Mouse (Mus musculus) A20 (cell line): ENCODE data around the gene Zbtb20.
A peak's percentile ranks its signal among the peaks of the same experiment; 100 is the strongest.

Experiments used
- DNase-seq: peaks from one replicate; pipeline ENCODE4 v3.0.0-alpha.2; 2011; ENCODE audit warnings: low read depth, low spot score

Gene Zbtb20

DNA sequence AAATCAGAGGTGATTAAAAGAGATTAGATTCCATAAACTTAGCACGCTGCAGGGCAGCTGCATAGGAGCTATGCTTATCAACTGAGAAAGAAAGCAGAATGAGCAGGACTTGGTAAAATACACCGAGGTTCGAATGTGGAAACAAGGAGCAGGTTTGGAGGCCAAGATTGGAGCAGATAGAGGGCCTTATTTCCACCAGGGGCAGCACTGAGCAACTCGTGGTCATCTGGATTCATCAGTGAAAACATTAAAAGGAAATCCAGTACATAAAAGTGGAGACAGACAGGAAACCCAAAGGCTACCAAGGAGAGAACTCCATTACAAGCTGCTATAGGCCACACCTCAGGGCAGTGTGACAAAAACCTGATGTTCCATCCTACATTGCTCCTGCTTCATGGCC, 686.3 kb downstream of the Zbtb20 start:
- peak; percentile 36 for DNase-seq

DNA sequence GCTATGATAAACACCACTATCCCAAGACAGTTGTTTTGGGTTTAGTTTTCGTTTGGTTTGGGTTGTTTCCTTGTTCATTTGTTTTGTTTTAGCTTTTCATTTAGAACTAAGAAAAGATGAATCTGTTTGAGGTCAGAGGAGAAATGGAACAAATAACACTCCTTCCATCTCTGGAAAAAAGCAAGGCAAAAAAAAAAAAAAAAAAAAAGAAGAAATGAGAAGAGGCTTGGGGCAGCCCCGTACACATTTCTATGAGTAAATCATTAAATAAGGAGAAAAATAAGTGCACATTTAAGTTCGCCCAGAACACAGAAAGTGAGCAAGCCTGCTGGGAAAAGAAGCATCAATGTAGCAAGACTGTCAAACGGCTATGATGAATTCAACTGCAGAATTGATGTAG, 690.2 kb downstream of the Zbtb20 start:
- no peak for DNase-seq

DNA sequence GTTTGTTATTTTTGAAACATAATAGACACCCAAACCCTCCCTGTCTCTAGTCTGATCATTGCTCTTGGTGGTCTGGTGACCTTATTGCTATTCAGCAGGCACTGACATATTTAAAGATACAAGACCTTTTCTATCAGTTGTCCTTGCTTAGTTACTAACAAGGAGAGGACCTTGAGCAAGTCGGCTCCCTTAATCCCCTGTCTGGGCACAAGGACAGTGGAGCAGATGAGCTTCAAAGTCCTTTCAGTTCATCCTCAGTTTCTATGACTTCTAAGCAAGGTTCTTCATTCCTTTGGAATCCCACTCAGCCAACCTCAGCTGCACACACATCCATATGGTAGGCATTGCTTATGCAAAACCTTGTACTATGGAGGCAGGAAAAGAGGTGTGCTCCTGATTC, 690.8 kb downstream of the Zbtb20 start:
- DNase-seq, result no peak

DNA sequence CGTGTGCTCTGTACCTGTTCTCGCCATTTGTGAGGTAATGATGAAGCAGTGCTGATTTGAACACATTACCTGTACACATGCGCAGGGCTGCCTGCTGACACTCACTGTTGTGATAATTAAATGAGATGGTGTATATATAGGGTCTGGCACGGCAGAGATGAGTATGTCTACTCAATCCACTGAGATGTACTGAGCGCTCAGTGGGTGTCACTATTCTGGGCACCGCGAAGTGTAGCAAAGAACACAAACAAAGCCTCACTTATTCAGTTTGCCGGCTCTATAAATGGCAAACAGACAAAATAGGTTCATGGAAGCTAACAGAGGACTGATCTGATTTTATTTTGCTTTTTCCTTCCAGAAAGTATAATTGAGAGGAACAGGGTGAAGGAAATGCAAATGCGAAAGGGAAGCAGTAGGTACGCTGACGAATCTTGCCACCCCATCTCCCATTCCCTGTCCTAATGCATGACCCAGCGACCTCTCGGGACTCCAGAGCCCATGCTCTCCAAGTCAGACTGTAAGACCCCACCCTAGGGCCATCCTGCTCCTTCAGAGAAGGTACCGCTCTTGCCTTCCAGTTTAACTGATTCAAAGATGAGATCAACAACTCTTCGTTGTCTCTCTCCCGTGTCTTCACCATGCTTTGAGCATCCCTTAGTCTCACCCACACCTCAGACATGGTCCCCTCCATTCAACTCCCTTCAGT, 695.8 kb downstream of the Zbtb20 start:
- DNase-seq, result no peak

DNA sequence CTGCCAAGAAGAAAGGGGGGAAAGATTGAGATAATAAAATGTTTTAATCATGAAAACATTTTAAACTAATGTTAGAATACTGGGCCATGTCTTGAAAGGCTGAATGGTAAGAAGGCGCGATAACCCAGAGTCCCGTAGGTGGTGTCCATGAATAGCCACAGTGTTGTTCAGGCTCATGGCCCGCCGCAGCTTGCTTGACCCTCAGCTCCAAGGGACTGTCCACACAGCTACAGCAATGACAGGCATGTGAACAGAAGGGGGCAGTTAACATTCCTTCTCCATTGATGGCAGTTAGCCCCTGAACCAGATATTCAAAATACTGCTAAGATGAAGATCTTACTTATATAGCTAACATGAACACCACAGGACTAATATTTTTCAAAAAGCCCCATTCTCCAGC, 696.5 kb downstream of the Zbtb20 start:
- no peak for DNase-seq

DNA sequence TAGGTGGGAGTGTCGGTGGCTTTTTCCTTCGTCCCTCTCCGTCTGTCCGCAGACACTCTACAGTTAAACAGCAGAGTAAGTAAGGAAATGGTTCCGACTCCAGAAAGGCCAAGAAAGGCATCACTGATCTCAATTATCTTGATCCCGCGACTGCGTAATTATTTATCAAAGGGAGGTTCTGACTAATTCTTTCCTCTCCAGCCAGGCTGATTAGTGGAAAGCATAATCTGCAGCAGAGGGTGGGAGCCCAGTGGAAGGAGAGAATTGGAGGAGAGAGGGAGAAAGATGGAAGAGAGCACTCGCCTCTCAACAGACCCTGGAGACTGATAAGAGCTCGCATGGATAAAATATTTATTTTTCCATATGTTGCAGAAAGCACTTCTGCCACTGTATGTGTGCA, 697.1 kb downstream of the Zbtb20 start:
- no peak for DNase-seq

DNA sequence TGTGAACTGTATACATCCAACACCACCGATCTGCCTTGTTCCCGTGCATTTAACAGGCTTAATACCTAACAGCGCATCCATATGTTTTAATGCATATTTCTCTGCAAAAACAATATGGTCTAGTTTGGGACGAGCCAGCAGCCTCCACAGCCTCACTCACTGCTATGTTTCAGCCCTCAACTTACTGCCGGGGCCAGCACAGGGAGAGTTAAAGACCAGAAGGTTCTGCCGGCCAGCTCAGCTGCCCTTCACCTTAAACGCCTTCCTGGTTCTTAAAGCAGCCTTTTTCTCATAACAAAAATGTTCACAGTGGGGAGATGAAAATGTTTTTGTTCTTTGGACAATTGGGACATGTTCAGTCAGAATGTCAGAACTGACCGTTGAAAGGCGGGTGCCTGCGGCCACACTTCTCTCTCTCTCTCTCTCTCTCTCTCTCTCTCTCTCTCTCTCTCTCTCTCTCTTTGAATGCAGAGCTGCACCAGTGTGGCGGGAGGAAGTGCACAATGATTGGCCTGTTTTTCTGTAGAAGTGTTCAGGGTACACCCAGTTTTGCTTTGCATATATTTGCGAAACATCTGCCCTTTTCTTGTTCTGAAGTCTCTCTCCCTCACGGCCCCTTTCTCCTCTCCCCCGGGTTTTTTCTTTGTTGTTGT, 697.6 kb downstream of the Zbtb20 start:
- DNase-seq, result peak; percentile 27

DNA sequence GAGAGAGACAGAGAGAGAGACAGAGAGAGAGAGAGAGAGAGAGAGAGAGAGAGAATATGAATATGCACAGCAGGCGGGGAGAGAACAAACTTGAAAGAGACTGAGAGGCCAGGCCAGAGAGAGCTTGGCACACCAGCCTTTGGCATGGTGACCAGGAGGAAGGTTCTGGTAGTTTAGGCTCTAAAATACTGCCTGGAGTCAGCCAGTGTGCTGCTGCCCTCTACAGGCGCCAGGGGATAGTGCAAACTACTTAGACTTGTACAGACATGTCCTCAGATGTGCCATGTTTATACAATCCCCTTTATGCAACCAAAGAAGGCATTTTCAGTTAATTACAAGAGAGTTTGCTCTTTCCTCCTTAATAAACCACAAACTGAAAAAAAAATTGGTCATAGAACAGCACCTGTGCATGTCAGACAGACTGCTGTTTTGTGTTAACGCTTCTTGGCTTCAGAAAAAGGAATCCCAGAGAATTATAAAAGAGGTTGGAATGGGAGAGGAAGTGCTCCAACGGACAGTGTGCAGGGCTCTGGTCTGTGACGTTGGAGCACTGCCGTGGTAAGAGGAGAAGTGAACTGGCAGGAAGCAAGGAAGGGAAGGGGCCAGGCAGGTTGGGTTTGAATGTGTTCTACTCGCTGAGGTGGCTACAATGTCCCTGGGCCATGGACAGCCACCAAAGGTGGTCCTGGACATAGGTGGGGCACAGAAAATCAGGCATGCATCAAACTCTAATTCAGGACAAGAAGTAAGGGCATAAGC, 698.5 kb downstream of the Zbtb20 start:
- DNase-seq, result peak; percentile 80

DNA sequence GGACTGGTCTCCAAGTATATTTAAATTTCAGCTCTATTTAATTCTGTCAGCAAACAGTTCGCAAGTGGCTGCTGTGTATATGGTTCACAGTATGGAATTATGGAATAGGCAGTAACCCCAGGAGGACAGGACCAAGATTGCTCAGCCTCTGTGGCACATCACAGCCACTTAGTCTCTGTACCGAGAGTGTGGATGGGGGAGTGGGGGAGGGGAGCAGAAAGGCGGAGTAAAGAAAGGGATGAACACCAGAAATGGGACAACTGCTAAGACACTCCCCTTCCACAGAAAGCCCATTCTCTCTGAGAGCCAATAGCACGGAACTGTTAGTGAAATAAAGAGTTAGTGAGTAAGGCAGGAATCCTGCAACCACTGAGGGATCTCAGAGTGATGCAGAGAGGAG, 699.4 kb downstream of the Zbtb20 start:
- DNase-seq, result no peak

DNA sequence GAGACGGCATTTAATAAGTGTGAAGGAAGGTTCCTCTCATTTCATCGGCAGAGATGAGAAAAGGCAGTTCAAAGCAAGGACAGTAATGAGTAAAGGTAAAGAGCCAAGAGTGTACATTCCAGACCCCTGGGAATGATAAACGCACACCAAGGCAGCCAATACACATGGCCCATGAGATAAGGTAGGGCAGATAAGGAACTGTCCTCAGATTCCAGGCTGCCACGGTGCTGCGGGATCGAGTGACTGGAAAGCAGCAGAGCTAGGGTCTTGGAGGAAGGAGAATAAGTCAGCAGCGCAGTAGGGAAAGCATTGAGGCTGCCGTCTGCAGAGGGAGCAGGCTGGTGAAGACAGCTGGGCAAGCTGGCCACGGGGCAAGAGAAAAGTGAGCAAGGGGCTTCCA, 699.8 kb downstream of the Zbtb20 start:
- no peak for DNase-seq

DNA sequence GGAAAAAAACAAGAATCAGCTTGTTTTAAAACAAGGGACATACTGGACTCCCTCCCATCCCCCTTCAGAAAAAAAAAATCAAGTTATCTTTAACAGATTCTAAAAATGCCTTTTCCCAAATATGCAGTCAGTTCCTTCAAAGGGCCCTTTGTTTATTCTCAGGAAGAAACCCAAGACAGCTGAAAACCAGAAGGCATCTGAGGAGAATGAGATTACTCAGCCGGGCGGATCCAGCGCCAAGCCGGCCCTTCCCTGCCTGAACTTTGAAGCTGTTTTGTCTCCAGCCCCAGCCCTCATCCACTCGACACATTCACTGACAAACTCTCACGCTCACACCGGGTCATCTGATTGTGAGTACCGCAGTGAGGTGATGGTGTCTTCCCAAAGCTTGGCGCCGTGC, 701.7 kb downstream of the Zbtb20 start:
- DNase-seq, result no peak

DNA sequence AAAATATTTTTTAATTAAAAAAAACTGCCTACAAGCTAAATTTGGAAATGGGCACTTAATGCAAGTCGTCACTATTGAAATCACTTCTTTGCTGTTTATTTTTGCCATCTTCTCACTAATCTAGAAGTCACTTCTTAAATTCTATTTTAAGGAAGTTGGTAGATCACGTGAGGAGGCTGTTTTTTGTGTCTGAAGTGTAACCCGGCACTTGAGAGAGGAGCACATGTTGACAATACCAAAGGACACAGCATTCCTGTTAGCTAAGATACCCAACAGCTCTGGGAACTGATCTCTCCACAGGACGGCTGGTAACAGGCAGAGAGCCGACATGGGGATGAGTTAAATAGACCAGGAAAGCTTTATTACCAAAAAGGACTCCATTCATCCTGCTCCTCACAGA, 702.7 kb downstream of the Zbtb20 start:
- DNase-seq, result no peak

DNA sequence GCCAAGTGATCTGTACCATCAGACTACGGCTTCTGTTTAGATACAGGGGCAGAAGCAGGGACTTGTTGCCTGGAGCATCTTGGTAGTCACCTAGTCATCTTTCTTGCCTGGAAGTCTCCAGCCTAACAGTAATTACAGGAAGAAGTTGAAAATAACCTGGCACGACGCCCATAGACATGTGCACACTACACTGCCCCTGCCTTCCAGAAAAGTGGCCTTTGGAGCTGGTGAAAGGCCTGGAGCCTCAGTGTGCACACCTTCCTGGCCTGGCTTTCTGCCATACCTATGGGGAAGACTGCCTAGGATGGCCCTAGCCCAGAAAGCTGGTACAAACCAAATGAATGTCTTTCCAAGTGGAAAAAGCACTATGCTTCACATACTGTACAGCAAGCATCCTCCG, 703.4 kb downstream of the Zbtb20 start:
- DNase-seq, result no peak

DNA sequence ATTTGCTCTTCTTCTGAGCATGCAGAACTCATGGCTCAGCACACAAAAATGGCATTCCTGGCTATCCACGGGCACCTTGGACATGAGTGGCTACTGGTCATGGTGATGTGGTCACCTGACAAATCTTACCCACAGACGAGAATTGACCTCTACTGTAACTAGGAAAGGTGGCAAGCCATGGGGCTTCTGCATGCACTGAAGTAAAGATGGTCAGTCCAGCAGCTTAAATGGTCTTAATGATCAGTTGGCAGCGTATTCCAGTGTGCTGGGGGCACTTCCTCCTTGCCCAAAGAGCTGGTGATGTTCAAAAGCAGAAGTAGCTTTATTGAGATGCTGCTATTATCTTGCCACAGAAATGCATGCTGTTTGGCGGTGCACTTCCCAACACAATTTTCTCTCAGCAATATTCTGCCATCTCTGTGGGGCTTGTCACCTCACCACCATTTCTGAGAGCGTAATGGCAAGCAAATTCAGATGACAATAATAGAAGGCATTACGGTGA, 704.7 kb downstream of the Zbtb20 start:
- DNase-seq, result no peak

DNA sequence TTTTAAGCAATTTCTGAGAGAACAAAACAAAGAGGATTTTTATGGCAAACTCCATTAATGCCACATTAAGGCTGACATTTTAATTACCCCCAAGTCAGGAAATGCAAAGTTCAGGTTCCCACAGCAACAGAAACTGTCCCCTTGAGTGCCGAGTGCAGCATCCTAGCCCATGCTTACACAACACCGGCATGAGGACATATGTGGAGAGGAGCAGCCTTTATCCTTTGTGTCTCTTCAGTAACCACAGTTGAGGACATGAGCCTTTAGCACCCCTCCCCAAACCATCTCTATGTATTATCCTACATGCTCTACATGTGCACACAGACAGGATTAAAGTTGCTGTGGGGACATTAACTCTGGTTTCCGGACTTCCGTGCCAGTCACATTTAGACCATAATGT, 705.9 kb downstream of the Zbtb20 start:
- DNase-seq, result no peak

DNA sequence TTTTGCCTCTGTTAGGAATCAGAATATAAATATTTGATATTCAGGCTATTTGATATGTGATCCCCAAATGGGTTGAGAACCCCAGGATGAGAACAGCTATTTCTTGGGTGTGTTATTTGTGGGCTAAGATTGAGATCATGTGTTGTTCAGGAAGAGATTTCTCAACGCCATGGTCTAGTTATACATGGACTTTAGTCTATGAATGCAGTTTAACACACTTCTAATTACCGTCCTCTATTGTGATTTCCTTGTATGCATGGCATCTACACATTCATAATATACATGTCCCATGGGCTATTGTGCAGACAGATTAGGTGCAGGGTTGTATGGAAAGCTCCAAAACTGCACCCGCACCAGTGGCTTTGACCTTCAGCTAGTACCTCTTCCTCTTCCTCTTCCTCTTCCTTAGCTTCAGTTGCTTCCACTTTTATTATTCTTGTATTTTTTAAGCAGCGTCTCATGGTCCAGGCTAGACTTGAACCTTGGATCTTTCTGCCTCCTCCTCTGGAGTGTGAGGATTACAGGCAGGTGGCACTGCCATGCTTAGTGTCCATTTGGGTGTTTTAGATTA, 711.3 kb downstream of the Zbtb20 start:
- DNase-seq, result no peak

DNA sequence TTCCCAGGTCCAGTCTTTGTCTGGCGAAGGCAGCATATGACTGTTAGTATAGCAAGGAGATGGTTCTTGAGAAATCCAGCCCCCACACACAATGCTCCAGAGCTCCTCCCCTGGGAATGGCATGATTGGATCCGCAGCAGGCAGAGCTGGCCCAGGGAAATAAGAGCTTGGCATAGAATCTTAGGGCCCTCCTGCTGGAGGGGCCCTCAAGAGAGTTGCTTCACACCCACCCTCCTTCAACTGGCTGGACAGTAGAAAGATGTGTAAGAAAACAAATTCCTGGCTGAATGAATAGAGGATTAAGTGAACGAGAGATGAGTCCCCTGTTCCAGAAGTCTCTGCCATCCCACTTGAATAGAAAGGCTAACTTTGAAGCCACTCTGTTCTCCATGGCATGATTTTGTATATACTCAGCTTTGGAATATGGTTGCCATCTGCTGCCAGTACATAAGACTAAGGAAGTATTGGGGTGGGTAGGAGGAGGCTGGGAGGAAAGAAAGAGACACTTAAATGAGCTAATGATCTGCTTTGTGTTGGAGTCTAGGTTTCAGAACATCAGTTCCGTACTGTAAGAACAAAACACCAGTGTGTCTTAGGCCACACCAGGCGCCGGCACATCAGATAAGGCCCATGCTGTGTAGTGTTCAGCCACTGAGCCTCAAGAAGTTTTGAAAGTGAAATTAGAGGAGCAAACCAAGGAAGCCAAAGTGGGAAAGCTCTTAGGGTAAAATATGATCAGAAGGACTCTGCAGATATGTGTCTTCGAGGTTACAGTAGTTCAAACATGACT, 715.2 kb downstream of the Zbtb20 start:
- DNase-seq, result no peak

DNA sequence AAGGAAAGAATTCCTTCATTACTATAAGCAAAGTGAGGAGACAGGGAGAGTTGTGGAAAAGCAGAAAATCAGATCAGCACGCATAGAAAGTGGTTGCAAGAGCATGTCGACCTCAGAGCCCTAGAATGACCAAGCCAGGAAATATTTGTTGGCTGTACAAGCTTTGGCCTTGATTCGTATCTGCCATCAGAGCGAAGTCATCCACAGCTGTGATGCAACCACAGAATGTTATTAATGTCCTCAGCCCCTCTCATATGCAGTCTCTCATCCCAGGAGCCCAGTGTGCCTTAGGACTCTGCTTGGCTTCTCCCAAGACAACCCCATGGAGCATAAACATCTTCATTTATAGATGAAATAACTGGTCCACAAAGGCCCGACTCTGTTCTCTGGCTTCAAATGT, 716.4 kb downstream of the Zbtb20 start:
- DNase-seq, result no peak

DNA sequence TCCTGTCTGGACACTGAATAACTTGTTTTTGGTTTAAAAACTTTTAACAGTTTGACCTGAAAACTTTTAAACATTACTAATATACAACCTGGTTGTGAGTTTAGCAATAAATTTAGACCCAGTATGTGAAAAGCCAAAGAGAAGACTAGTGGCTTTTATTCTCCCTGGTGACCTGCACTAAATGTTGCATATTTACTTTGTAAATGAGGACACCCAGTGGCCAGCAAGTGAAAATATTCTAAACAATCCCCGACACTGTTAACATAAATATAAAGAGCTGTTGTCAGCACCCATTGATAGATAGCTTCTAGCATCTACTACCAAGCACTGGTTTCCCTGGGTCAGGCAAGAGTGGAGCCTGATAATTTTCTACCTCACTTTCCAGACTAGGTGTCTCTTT, 717.1 kb downstream of the Zbtb20 start:
- DNase-seq, result peak; percentile 36

DNA sequence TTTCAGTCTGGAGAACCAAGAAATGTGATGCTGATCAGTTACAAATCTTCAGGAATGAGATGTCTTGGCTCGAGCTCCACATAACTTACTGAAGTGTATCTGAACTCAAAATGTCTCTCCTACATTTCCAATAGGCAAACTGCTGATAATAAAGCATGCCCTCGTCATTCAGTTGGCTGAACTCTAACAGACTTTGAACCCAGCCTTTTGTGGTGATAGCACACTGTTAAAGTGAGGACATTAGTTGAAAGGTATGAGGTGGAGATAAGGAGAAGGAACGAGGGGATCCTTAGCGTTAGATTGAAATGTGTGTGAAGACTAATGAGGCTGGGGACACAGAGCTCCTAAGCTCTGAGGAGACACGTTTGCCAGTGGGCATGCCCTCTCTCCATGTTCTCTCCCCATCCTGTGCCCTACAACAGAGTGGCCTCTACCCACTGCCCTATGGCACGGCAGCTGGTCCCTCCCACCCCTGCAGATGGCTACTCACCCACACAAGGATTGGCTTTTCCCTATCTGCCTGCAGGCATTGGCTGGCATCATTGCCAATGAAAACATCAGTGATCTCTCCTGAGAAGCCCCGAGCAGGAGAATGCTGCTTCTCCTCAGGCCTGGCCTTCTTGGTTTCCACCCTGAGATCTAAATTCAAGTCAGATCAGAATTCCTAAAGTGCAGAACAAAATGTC, 721.8 kb downstream of the Zbtb20 start:
- no peak for DNase-seq

DNA sequence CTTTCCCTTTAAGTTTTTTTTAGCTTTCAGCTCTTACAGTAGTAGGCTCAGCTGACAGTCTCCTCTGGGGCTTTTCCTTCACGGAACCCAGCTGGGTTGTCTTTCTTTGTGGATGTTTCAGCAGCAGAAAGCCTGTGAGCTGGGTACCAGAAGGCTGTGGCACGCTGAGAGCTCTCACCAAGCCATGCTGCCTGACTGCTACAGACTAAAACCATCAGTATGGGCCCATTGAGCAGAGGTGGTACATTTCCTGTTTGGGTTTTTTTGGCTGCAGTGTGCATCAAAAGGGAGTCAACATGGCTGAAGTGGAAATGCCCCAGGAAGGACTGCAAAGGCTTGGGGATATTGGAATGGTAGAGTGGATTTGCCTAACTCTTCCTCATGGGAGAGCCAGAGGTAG, 724.0 kb downstream of the Zbtb20 start:
- no peak for DNase-seq
